Mouse (Mus musculus): ENCODE results near the gene Rps25.
A peak's percentile ranks its signal among the peaks of the same experiment; 100 is the strongest.

Gene Rps25

GRCm38 (mm10) chr9:44454891-44455220 lies 47.9 kb downstream of the Rps25 start, which contains the start of gene Upk2:
Gene Upk2 (minus strand): TSS chr9:44454976.
- peak; percentile 23 for DNase-seq (ENCODE audit: low read depth)

- DNase-seq (ENCODE audit: low read depth): peak; percentile 31
These were observed 50.2 kb downstream of the Rps25 start for GRCm38 (mm10) chr9:44457035-44457742.

Measured in NIH3T3 (cell line).